Mouse (Mus musculus) thymus, adult 18-20 months (tissue): Measurements from ENCODE around the gene Elmsan1.

Experiments
- DNase-seq, 2 experiments: peaks; one replicate each; pipeline ENCODE4 v3.0.0; 2022; ENCODE audit warnings: mixed read lengths in 2 of 2

Elmsan1 gene

GRCm38 (mm10) chr12:84214495-84215175 is 4.0 kb downstream of the Elmsan1 start:
- DNase-seq = no peak

DNA sequence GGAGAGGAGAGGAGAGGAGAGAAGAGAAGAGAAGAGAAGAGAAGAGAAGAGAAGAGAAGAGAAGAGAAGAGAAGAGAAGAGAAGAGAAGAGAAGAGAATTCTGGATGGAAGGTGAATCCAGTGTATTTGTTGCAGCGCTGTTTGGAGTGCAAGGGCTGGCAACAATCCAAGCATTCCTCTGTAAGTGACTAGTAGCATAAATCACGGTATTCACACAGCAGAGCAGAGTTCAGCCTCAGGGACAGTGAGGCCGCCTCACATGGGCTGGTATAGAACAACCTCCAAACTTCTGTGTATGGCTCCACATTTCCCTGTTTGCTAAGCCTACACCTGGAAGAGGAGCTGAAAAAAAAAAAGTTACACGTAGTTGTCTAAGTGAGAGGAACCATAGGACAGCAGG is 6.4 kb downstream of the Elmsan1 start:
- no peak for DNase-seq

GRCm38 (mm10) chr12:84211021-84211538 is 7.6 kb downstream of the Elmsan1 start:
- DNase-seq = no peak

DNA sequence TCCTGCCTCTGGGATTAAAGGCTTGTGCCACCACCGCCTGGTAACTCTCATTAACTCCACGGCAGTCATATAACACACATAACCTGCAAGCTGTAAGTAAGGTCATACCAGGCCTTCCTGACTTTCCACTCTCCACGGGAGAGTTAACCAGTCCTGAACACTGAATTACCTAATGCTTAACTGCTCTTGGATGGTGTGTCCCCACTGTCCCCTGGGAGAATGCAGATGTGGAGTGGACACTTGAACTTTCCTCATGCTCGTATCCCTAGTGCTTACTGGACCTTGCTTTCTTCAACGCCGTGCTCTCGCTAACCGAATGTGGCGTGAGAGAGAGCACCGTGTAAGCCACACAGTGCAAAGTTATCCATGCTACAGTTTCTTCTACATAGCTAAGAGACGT is 8.4 kb downstream of the Elmsan1 start:
- no peak for DNase-seq

DNA sequence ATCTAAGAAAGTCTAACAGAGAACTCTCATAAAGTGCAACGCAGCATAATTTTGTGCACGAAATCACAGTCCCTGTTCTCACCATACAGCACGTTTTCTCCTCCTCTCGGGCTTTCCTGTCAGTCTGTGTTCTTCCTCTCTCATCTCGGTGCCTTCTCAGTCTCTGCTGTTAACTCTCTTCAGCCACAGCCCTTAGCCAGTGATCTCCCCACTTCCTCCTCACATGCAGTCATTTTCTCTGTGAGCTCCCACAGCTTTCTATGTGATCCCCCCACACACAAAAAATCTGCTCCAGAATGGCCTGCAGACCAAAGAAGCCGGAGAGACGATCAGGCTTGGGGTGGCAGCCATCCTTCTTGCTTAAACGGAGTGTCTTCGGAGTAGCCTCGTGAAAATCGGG is 9.6 kb downstream of the Elmsan1 start:
- DNase-seq = no peak

- no peak for DNase-seq
These were observed 11.4 kb downstream of the Elmsan1 start for GRCm38 (mm10) chr12:84207209-84207817.

GRCm38 (mm10) chr12:84206525-84206924 is 12.2 kb downstream of the Elmsan1 start:
- DNase-seq = no peak

- no peak for DNase-seq
These were observed 13.0 kb downstream of the Elmsan1 start for GRCm38 (mm10) chr12:84205659-84206185.

DNA sequence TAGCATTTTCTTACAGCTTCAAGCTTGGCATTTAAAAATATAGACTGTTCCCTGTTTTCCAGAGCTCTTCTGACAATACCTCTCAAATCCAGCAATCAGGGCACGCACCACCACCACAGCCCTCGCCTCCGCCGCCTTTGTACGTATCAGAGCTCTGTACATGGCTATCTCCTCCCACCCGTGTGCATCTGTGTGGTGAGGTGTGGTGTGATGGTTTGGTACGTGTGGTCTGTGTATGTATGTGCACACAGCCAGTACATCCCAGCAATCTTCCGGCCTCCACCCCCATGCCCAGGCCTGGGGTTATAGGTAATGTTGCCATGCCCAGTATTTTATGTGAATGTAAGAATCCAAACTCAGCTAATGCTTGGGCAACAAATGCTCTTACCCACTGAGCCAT is 14.0 kb downstream of the Elmsan1 start:
- no peak for DNase-seq

- no peak for DNase-seq
These were observed 14.9 kb downstream of the Elmsan1 start for GRCm38 (mm10) chr12:84203778-84204216.

GRCm38 (mm10) chr12:84203170-84203777 is 15.4 kb downstream of the Elmsan1 start:
- no peak for DNase-seq

DNA sequence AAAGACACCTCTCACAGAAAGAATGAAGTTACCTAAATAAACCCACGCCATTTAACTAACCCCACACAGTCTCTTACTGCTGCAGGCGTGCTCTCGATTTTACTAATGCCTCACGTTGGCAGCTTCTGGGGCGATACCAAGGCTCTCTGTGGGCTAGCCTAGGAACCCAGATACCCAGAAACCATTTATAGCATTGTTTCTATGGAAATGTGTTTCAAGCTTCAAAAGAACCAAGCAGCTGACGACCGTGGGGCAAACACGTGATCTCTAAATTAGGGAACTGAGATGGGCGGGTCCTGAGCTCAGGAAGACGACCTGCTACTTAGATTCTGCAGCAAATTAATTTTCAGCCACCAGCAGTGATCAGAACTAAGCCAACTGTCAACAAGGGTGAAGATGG is 16.1 kb downstream of the Elmsan1 start:
- no peak for DNase-seq

- DNase-seq = no peak
These were observed 16.8 kb downstream of the Elmsan1 start for GRCm38 (mm10) chr12:84201686-84202484.

DNA sequence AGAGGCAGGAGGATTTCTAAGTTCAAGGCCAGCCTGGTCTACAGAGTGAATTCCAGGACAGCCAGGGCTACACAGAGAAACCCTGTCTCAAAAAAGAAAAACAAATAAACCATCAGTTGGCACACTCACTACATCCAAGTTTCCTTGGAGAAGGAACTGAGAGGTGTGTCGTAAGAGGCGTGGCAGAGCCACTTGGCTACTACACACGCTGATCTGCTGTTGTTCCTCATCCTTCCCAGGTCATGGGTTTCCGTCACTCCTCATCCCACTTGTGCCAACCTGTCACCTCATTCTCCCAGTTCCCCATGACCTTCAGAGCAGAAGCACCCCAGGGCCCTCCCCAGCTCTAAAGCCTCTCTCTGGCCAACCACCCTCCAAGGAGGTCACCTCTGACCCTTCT is 17.5 kb downstream of the Elmsan1 start:
- no peak for DNase-seq

GRCm38 (mm10) chr12:84198880-84199279 is 19.8 kb downstream of the Elmsan1 start:
- no peak for DNase-seq

DNA sequence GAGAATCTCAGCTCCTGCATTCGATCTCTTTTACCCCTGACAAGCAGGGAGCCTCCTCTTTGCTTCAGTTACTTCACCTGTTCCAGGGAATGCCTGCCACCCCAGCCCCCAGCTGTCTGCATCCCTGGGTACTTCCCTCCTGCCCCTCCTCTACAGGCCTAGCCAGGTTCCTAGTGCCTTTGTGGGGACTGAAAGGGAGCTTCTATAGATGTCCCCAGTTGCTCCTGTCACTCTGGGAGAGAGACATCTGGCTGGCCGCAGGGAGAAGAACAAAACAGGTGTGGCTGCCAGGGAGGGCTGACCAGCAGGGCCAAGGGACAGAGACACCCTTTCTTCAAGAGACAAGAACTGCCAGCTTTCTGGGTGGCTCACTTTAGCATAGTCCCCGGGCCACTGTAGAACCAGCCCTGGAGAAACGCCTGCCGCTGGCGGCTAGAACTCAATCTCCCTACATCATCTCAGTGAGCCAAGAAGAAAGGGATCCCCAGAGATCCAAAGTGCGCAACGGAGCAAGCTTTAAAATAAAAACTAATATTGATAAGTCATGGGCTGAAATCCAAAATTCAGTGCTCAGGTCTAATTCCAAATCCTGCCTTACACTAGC is 20.5 kb downstream of the Elmsan1 start:
- DNase-seq = no peak

- no peak for DNase-seq
These were observed 23.5 kb downstream of the Elmsan1 start for GRCm38 (mm10) chr12:84195195-84195594.

GRCm38 (mm10) chr12:84194400-84195109 is 24.1 kb downstream of the Elmsan1 start:
- no peak for DNase-seq

- peak; percentile 89 to 91 for DNase-seq
These were observed 24.9 kb downstream of the Elmsan1 start for GRCm38 (mm10) chr12:84193642-84194399.

- no peak for DNase-seq
These were observed 25.7 kb downstream of the Elmsan1 start for GRCm38 (mm10) chr12:84192741-84193641.
